Mouse (Mus musculus): ENCODE results near the gene Mtx2. TPM values are rescaled to one million over a fixed set of nuclear protein-coding genes. Genes with fewer than 3 reads are reported as not detected.

Mtx2 gene
- polyA plus RNA-seq (2014; fragmentation: Nextera tagmentation; extraction: Ambion mirVana): 149 and 154 TPM in 2 replicates

DNA sequence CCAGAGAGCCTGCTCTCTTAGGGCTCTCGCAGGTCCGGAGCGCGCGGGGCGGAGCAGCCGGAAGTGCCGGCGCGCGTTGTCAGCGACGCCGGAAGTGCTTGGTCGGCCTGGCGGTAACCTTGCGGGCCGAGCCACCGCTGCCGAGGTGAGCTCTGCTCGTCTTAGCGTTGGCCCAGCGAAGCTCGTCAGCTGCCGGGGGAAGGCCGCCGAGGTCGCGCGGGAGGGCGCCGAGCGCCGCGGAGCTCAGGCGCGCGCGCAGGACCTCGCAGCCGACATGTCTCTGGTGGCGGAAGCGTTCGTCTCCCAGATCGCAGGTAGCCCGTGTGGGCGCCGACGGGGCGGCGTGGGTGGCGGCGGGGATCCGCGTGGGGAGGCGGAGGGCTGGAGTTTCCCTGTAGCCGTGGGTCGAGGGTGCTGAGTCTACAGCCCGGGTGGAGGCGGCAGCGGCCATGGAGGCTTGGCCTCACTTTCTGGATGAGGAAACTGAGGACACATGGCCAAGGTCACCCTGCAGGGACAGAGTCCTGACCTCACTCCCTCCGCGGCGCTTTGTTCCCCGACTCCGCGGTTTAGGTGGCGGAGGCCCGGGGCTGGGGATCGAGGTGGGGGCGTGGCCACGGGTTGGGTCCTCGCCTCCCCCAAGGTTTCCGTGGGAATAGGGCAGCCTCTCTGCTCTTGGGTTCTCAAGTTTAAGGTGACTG lies at the start of gene Mtx2:
TSS of gene Mtx2 (plus strand) at position 74 of the 701 bp plus-strand sequence.
- Histone ChIP-seq H3K4me3 (ENCODE audit: low read depth, low read length) (peak within 1 kb of the TSS; percentile 83), H3K36me3 (ENCODE audit: control insufficient read depth, insufficient read depth, low read length) (no peaks in the 10 kb centered on the region), H3K9ac (ENCODE audit: low read depth, low read length) (peak within 1 kb of the TSS; percentile 89), H3K4me2 (replicated peaks; ENCODE audit: low read depth, low read length) (peak within 1 kb of the TSS; percentile 77), H3K27me3 (ENCODE audit: control insufficient read depth, insufficient read depth, low read length) (no peaks in the 10 kb centered on the region), H3K4me1 (replicated peaks; ENCODE audit: control insufficient read depth, insufficient read depth, low read length) (no peaks in the 10 kb centered on the region), H3K9me3 (ENCODE audit: control insufficient read depth, low read length) (no peaks in the 10 kb centered on the region), H3K27ac (ENCODE audit: low read depth, low read length) (peak within 1 kb of the TSS; percentile 89)
- WGBS: under 1% methylated on average over 73 of the region's 74 CpGs
- ATAC-seq (ENCODE audit: low FRiP score): peak; percentile 87
- peak; percentile 88 for DNase-seq (ENCODE audit: low spot score)

DNA sequence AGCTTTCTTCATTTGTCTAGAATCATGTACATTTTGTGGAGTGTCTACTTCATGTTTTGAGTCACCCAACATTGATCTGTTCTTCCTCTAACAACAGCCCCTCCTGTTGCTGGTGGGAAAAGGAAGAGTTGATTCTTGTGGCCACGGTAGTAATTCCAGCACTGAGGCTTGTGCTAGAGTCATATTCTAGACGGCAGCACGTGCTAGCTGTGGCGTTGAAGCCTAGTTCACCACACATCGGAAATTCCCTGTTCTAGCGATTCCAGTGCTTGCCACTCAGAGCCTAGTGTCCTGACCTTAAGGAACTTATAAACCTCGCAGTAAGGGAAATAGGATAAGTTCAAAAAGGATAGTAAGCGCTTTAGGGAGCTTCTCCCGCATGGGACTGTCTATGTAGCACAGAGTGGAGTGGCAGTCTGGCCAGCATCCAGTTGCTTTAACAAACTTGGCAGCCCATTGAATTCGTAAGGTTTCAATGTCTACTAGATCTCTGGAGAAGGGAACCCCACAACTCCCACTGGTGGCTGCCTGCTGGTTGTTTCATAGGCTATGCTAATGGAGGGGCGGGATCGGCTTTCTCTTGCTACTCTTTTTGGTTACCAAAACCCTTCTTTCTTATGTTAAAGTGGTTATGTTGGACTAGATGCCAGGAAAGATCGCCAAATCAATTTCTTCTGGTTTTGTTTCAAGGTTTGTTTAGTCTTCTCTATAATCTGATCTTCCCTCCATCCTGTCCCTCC lies 47.9 kb upstream of the Mtx2 start:
- Histone ChIP-seq H3K9ac (ENCODE audit: low read depth, low read length) (no peak overlapping the region), H3K4me1 (replicated peaks; ENCODE audit: control insufficient read depth, insufficient read depth, low read length) (no peaks in the 10 kb centered on the region), H3K36me3 (ENCODE audit: control insufficient read depth, insufficient read depth, low read length) (no peaks in the 10 kb centered on the region), H3K4me3 (ENCODE audit: low read depth, low read length) (no peak overlapping the region), H3K27ac (ENCODE audit: low read depth, low read length) (no peak overlapping the region), H3K9me3 (ENCODE audit: control insufficient read depth, low read length) (no peaks in the 10 kb centered on the region), H3K4me2 (replicated peaks; ENCODE audit: low read depth, low read length) (no peak overlapping the region), H3K27me3 (ENCODE audit: control insufficient read depth, insufficient read depth, low read length) (no peaks in the 10 kb centered on the region; the same call in 1 of the 2 replicates)
- ATAC-seq (ENCODE audit: low FRiP score): no peak
- DNase-seq (ENCODE audit: low spot score): no peak
- 73% methylated on average over 13 of the region's 13 CpGs for WGBS

- 73% methylated on average over 5 of the region's 5 CpGs for WGBS
- Histone ChIP-seq H3K36me3 (ENCODE audit: control insufficient read depth, insufficient read depth, low read length) (no peaks in the 10 kb centered on the region), H3K4me2 (replicated peaks; ENCODE audit: low read depth, low read length) (no peak overlapping the region), H3K4me1 (replicated peaks; ENCODE audit: control insufficient read depth, insufficient read depth, low read length) (no peaks in the 10 kb centered on the region), H3K4me3 (ENCODE audit: low read depth, low read length) (no peak overlapping the region), H3K9me3 (ENCODE audit: control insufficient read depth, low read length) (no peaks in the 10 kb centered on the region), H3K27ac (ENCODE audit: low read depth, low read length) (no peak overlapping the region), H3K9ac (ENCODE audit: low read depth, low read length) (no peak overlapping the region), H3K27me3 (ENCODE audit: control insufficient read depth, insufficient read depth, low read length) (no peaks in the 10 kb centered on the region; the same call in 1 of the 2 replicates)
- ATAC-seq (ENCODE audit: low FRiP score) (no peak), DNase-seq (ENCODE audit: low spot score) (no peak)
These were observed 44.2 kb upstream of the Mtx2 start for GRCm38 (mm10) chr2:74781386-74781785.

DNA sequence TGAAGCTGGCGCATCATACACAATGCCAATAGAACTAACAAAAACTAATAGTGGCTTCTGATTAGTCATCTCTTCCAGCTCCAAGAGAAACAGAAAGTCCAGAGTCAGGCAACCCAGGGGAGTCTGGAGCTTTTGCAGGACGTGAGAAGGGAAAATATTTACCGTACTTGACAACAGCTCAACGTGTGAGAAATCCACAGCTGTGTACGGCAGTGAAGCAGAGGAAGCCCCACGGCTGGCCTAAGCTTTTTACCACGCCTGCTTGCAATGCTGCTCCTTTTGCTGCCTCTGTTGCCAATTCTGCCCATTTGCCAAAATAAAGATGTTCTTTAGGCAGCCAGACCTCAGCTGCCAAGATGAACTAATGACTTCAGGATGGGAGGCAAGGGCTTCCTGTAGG lies 30.1 kb upstream of the Mtx2 start:
- Histone ChIP-seq H3K27ac (ENCODE audit: low read depth, low read length) (no peak overlapping the region), H3K36me3 (ENCODE audit: control insufficient read depth, insufficient read depth, low read length) (no peaks in the 10 kb centered on the region), H3K27me3 (ENCODE audit: control insufficient read depth, insufficient read depth, low read length) (no peaks in the 10 kb centered on the region), H3K4me3 (ENCODE audit: low read depth, low read length) (no peak overlapping the region), H3K4me1 (replicated peaks; ENCODE audit: control insufficient read depth, insufficient read depth, low read length) (no peaks in the 10 kb centered on the region), H3K9ac (ENCODE audit: low read depth, low read length) (no peak overlapping the region), H3K4me2 (replicated peaks; ENCODE audit: low read depth, low read length) (no peak overlapping the region), H3K9me3 (ENCODE audit: control insufficient read depth, low read length) (no peaks in the 10 kb centered on the region)
- ATAC-seq (ENCODE audit: low FRiP score) (no peak), DNase-seq (ENCODE audit: low spot score) (no peak)
- 71% methylated on average over 7 of the region's 7 CpGs for WGBS

DNA sequence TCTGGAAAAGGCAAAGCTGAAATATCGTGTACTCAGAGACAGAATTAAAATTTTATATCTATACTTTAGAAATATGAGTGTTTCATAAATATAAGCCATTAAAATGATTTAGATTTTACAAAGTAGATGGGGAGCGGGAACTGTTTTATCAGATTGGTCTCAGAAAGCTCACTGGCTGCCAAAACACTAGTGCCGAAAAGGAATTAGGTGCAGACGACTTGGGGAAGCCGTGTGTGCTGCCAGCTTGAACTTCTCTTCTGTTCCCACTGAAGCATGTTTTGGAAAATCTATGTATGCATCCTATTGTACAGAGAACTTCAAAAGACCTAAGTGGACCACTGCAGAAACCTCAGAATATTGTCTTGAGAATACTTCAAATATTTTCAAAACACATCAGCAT lies 17.2 kb upstream of the Mtx2 start:
- Histone ChIP-seq H3K4me1 (replicated peaks; ENCODE audit: control insufficient read depth, insufficient read depth, low read length) (no peaks in the 10 kb centered on the region), H3K36me3 (ENCODE audit: control insufficient read depth, insufficient read depth, low read length) (no peaks in the 10 kb centered on the region), H3K4me3 (ENCODE audit: low read depth, low read length) (no peak overlapping the region), H3K27ac (ENCODE audit: low read depth, low read length) (no peak overlapping the region), H3K9me3 (ENCODE audit: control insufficient read depth, low read length) (no peaks in the 10 kb centered on the region), H3K27me3 (ENCODE audit: control insufficient read depth, insufficient read depth, low read length) (no peaks in the 10 kb centered on the region), H3K4me2 (replicated peaks; ENCODE audit: low read depth, low read length) (no peak overlapping the region), H3K9ac (ENCODE audit: low read depth, low read length) (no peak overlapping the region)
- no peak for ATAC-seq (ENCODE audit: low FRiP score)
- DNase-seq (ENCODE audit: low spot score): no peak
- WGBS: 85% methylated on average over 5 of the region's 5 CpGs

GRCm38 (mm10) chr2:74822654-74823053 lies 2.9 kb upstream of the Mtx2 start:
- H3K9ac ChIP-seq (ENCODE audit: low read depth, low read length): no peak overlapping the region
- no peak overlapping the region for H3K27ac ChIP-seq (ENCODE audit: low read depth, low read length)
- H3K4me2 ChIP-seq (replicated peaks; ENCODE audit: low read depth, low read length): no peak overlapping the region
- H3K27me3 ChIP-seq (ENCODE audit: control insufficient read depth, insufficient read depth, low read length): no peaks in the 10 kb centered on the region
- H3K36me3 ChIP-seq (ENCODE audit: control insufficient read depth, insufficient read depth, low read length): no peaks in the 10 kb centered on the region
- ATAC-seq (ENCODE audit: low FRiP score) (no peak), DNase-seq (ENCODE audit: low spot score) (no peak)
- no peak overlapping the region for H3K4me3 ChIP-seq (ENCODE audit: low read depth, low read length)
- 84% methylated on average over 5 of the region's 5 CpGs for WGBS
- no peaks in the 10 kb centered on the region for H3K4me1 ChIP-seq (replicated peaks; ENCODE audit: control insufficient read depth, insufficient read depth, low read length)
- no peaks in the 10 kb centered on the region for H3K9me3 ChIP-seq (ENCODE audit: control insufficient read depth, low read length)

- Histone ChIP-seq H3K4me3 (ENCODE audit: low read depth, low read length) (peak overlapping the region; percentile 83), H3K27me3 (ENCODE audit: control insufficient read depth, insufficient read depth, low read length) (no peaks in the 10 kb centered on the region), H3K9ac (ENCODE audit: low read depth, low read length) (peak overlapping the region; percentile 89), H3K36me3 (ENCODE audit: control insufficient read depth, insufficient read depth, low read length) (no peaks in the 10 kb centered on the region), H3K4me1 (replicated peaks; ENCODE audit: control insufficient read depth, insufficient read depth, low read length) (no peaks in the 10 kb centered on the region), H3K9me3 (ENCODE audit: control insufficient read depth, low read length) (no peaks in the 10 kb centered on the region), H3K4me2 (replicated peaks; ENCODE audit: low read depth, low read length) (peak overlapping the region; percentile 77), H3K27ac (ENCODE audit: low read depth, low read length) (peak overlapping the region; percentile 89)
- DNase-seq (ENCODE audit: low spot score) (no peak), ATAC-seq (ENCODE audit: low FRiP score) (peak; percentile 60)
- 80% methylated on average over 3 of the region's 3 CpGs for WGBS
These were observed 253 bp upstream of the Mtx2 start for GRCm38 (mm10) chr2:74825371-74825729.

DNA sequence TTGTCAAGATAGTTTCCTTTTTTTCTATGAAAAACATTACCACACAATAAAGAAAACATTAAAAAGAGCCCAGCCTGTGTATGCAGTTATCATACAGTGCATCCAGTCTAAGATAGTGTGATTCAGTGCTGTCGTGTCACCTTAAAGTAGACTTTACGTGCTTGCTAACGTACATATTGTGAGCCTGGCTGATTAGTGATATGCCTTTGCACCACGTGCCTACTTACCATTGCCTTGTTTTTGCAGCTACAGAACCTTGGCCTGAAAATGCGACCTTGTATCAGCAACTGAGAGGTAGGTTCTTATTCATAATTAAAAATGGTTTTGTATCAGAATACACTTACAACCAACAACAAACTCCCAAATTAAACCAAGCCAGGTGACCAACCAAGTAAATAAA lies 21.4 kb downstream of the Mtx2 start:
- no peaks in the 10 kb centered on the region for H3K9me3 ChIP-seq (ENCODE audit: control insufficient read depth, low read length)
- H3K36me3 ChIP-seq (ENCODE audit: control insufficient read depth, insufficient read depth, low read length): no peaks in the 10 kb centered on the region
- no peak for ATAC-seq (ENCODE audit: low FRiP score)
- DNase-seq (ENCODE audit: low spot score): no peak
- WGBS: 83% methylated on average over 5 of the region's 5 CpGs
- H3K4me2 ChIP-seq (replicated peaks; ENCODE audit: low read depth, low read length): no peak overlapping the region
- no peaks in the 10 kb centered on the region for H3K4me1 ChIP-seq (replicated peaks; ENCODE audit: control insufficient read depth, insufficient read depth, low read length)
- H3K27me3 ChIP-seq (ENCODE audit: control insufficient read depth, insufficient read depth, low read length): no peaks in the 10 kb centered on the region
- no peak overlapping the region for H3K9ac ChIP-seq (ENCODE audit: low read depth, low read length)
- H3K4me3 ChIP-seq (ENCODE audit: low read depth, low read length): no peak overlapping the region
- no peak overlapping the region for H3K27ac ChIP-seq (ENCODE audit: low read depth, low read length)

DNA sequence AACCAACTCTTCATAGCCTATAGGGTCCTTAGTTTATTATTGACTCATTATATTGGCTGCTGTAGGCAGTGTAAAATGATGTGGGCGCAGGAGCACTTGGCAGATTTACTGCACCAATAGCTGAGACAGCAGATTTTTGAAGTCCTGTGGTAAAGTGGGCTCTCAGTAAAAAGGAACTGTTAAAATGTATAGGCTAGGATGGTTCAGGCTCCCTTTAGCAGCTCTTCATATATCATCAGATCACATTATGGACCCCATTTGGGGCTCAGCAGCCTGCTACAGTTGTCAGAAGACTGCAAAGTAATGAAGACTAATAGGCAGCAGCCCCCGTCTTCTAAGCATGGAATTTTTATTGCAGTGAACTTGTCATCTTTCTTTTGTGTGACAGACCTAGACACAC lies 21.9 kb downstream of the Mtx2 start:
- Histone ChIP-seq H3K4me1 (replicated peaks; ENCODE audit: control insufficient read depth, insufficient read depth, low read length) (no peaks in the 10 kb centered on the region), H3K27ac (ENCODE audit: low read depth, low read length) (no peak overlapping the region), H3K9me3 (ENCODE audit: control insufficient read depth, low read length) (no peaks in the 10 kb centered on the region), H3K4me2 (replicated peaks; ENCODE audit: low read depth, low read length) (no peak overlapping the region), H3K36me3 (ENCODE audit: control insufficient read depth, insufficient read depth, low read length) (no peaks in the 10 kb centered on the region), H3K9ac (ENCODE audit: low read depth, low read length) (no peak overlapping the region), H3K27me3 (ENCODE audit: control insufficient read depth, insufficient read depth, low read length) (no peaks in the 10 kb centered on the region), H3K4me3 (ENCODE audit: low read depth, low read length) (no peak overlapping the region)
- WGBS: 62% methylated on average over 2 of the region's 2 CpGs
- ATAC-seq (ENCODE audit: low FRiP score): peak; percentile 33; the same call in 1 of the 2 replicates
- DNase-seq (ENCODE audit: low spot score): peak; percentile 11
